Mouse (Mus musculus): ENCODE results near the gene Tspan17. TPM values are rescaled to one million over a fixed set of nuclear protein-coding genes. Genes with fewer than 3 reads are reported as not detected.

The Tspan17 gene
- total and polyA plus RNA-seq, 2 experiments from 2014 or later = 43.4 to 100 TPM

DNA sequence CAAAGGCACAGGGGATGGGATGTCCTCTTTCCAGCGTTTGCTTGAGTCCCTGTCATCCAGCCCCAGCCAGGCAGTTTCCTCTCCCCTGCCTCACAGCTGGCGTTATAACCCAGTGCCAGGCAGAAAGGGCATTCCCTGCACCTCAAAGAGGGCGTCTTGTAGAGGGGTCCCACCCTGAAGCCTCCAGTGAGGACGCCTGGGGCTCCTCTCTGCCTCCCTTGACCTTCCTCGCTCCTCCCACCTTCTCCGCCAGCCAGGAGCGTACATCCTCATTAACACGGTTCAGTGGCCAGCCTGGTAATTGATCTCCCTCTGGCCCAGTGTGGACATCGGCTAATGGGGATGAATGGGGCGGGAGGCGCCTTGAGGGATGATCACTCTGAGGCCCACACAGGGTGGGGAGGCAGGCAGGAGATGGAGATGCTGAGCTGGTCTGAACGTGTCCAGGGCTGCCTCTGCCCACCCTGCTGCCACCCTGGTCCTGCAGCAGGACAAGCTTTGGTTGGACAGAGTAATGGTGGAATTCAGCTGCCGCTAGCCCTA, 17.3 kb downstream of the Tspan17 start:
- Histone ChIP-seq H3K4me2 (ENCODE audit: low read depth, low read length, poor library complexity, severe bottlenecking) (no peak overlapping the region), H3K9me3 (ENCODE audit: low read length) (no peaks in the 10 kb centered on the region), H3K4me3 (ENCODE audit: low read depth, low read length) (no peak overlapping the region), H3K4me1 (ENCODE audit: insufficient read depth, low read length) (no peaks in the 10 kb centered on the region), H3K27me3 (ENCODE audit: insufficient read depth, low read length) (no peaks in the 10 kb centered on the region), H3K9ac (replicated peaks; ENCODE audit: low read length, poor library complexity, severe bottlenecking) (no peak overlapping the region), H3K27ac (ENCODE audit: low read depth, low read length) (no peak overlapping the region), H3K36me3 (ENCODE audit: insufficient read depth, low read length) (no peaks in the 10 kb centered on the region)
- 31% methylated on average over 13 of the region's 13 CpGs for WGBS
- DNase-seq (ENCODE audit: low spot score) (no peak), ATAC-seq (ENCODE audit: low FRiP score) (no peak)
- TF ChIP-seq CTCF (IDR thresholded peaks at IDR 0.05) = no peak

DNA sequence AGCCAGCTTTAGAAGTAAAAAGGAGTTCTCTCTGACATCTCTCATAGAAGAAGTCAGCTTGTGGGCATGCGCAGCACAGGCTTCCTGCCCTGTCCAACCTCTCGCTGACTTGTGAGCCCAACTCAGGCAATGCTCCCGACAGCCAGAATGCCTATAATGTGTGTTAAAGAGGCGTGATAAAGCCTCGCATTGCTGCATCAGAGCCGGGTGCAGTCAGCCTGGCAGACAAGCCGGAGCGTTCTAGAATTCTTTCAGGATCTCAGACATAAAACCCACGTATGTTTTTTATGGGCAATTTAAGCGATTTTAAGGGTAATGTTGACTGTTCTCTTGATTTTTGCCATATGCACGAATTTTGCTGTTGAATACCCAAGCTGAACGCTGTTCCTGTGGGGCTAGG, 18.9 kb downstream of the Tspan17 start:
- ATAC-seq (ENCODE audit: low FRiP score) (no peak), DNase-seq (ENCODE audit: low spot score) (no peak)
- WGBS = 70% methylated on average over 12 of the region's 12 CpGs

DNA sequence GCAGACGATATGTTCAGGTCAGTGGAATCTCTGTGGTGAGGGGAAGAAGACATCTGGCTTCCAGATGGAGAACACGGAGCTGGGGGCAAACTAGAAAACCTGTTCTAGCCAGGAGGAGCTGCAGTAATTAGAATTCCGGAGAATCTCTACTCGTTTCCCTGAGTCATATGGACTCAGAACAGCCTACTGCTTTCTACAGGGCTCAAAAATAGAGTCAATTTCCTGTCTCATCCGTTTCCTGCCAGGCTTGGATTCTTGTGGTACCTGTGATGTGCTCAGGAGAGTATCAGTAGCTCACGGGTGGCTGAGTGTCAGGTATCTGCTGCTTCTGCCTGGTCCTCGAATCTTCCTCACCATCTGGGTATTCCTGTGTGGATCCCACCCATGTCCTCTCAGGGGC, 22.3 kb downstream of the Tspan17 start:
- no peak overlapping the region for H3K9ac ChIP-seq (replicated peaks; ENCODE audit: low read length, poor library complexity, severe bottlenecking)
- H3K27ac ChIP-seq (ENCODE audit: low read depth, low read length) = no peak overlapping the region
- H3K4me3 ChIP-seq (ENCODE audit: low read depth, low read length) = no peak overlapping the region
- H3K4me2 ChIP-seq (ENCODE audit: low read depth, low read length, poor library complexity, severe bottlenecking) = no peak overlapping the region
- no peak for ATAC-seq (ENCODE audit: low FRiP score)
- no peaks in the 10 kb centered on the region for H3K36me3 ChIP-seq (ENCODE audit: insufficient read depth, low read length)
- H3K9me3 ChIP-seq (ENCODE audit: low read length) = no peaks in the 10 kb centered on the region
- DNase-seq (ENCODE audit: low spot score) = no peak
- no peaks in the 10 kb centered on the region for H3K4me1 ChIP-seq (ENCODE audit: insufficient read depth, low read length)
- WGBS = 70% methylated on average over 7 of the region's 7 CpGs
- TF ChIP-seq CTCF (IDR thresholded peaks at IDR 0.05) = no peak
- H3K27me3 ChIP-seq (ENCODE audit: insufficient read depth, low read length) = no peaks in the 10 kb centered on the region

More for the DNA sequence above, 18.9 kb downstream of the Tspan17 start:
- no peak overlapping the region for H3K27ac ChIP-seq (ENCODE audit: low read depth, low read length)
- TF ChIP-seq CTCF (IDR thresholded peaks at IDR 0.05) = no peak
- no peak overlapping the region for H3K4me2 ChIP-seq (ENCODE audit: low read depth, low read length, poor library complexity, severe bottlenecking)
- no peaks in the 10 kb centered on the region for H3K9me3 ChIP-seq (ENCODE audit: low read length)
- H3K4me3 ChIP-seq (ENCODE audit: low read depth, low read length) = no peak overlapping the region
- H3K4me1 ChIP-seq (ENCODE audit: insufficient read depth, low read length) = no peaks in the 10 kb centered on the region
- no peaks in the 10 kb centered on the region for H3K36me3 ChIP-seq (ENCODE audit: insufficient read depth, low read length)
- H3K9ac ChIP-seq (replicated peaks; ENCODE audit: low read length, poor library complexity, severe bottlenecking) = no peak overlapping the region
- H3K27me3 ChIP-seq (ENCODE audit: insufficient read depth, low read length) = no peaks in the 10 kb centered on the region

DNA sequence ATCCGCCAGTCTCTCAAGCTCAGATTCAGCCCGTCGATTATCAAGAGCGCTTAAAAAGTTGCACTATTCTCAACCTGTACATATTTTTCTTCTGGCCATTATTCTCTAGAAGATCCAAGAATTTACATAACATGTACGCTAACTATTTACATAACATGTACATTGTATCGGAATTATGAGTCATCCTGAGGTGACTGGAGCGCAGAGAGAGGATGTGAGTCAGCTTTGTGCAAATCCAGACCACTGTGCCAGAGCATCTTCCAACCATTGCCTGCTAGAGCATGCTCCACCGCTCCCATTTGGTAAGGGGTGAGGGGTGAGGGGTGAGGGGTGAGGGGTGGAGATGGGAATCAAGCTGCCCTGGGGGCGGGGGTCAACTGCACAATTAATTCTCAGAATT, 24.2 kb downstream of the Tspan17 start:
- H3K4me1 ChIP-seq (ENCODE audit: insufficient read depth, low read length) = no peaks in the 10 kb centered on the region
- no peak for TF ChIP-seq CTCF (IDR thresholded peaks at IDR 0.05)
- 88% methylated on average over 9 of the region's 9 CpGs for WGBS
- H3K27me3 ChIP-seq (ENCODE audit: insufficient read depth, low read length) = no peaks in the 10 kb centered on the region
- DNase-seq (ENCODE audit: low spot score) = no peak
- no peaks in the 10 kb centered on the region for H3K36me3 ChIP-seq (ENCODE audit: insufficient read depth, low read length)
- no peak overlapping the region for H3K27ac ChIP-seq (ENCODE audit: low read depth, low read length)
- H3K9ac ChIP-seq (replicated peaks; ENCODE audit: low read length, poor library complexity, severe bottlenecking) = no peak overlapping the region
- no peak for ATAC-seq (ENCODE audit: low FRiP score)
- no peak overlapping the region for H3K4me3 ChIP-seq (ENCODE audit: low read depth, low read length)
- no peak overlapping the region for H3K4me2 ChIP-seq (ENCODE audit: low read depth, low read length, poor library complexity, severe bottlenecking)
- H3K9me3 ChIP-seq (ENCODE audit: low read length) = no peaks in the 10 kb centered on the region

DNA sequence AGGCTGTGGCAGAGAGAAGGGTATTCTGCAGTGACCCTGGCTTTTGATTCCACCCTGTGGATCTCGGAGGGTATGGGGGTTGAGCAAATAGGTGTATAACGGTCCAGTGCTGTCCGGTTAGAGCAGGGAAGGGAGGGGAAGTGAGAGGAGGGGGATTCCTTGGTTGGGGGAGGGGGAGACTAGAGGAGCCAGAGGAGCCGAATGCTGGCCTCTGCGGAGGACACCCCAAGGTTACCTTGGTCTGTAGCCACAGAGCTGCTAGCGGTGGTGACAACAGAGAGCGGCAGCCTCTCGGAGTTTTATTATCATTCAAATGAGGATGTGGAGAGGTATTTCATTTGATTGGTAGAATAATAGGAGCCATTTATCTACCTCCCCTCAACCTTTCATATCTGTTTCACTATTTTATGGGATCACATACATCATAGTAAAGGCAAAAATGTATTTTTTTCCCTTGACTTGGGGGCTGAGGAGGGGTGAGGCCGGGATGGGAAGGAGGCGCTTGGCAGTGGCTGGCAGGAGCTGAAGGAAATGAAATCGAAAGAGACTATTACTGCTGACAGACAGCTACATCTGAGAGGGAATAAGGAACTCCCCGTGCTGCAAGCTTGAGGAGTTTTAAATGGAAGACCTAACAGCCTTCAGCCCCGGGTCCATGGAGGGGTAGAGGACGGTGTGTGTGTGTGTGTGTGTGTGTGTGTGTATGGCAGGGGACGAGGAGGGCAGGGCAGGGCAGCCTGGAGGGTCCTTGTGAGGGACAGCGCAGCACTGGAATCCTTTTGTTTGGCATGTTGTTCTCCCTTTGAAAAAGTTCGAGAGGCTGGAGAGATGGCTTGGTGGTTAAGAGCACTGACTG, 29.4 kb downstream of the Tspan17 start:
- DNase-seq (ENCODE audit: low spot score) (peak; percentile 41), ATAC-seq (ENCODE audit: low FRiP score) (peak; percentile 51; the same call in 1 of the 2 replicates)
- peak overlapping the region; percentile 22 for H3K4me2 ChIP-seq (ENCODE audit: low read depth, low read length, poor library complexity, severe bottlenecking)
- 13% methylated on average over 17 of the region's 17 CpGs for WGBS
- no peaks in the 10 kb centered on the region for H3K27me3 ChIP-seq (ENCODE audit: insufficient read depth, low read length)
- H3K9ac ChIP-seq (replicated peaks; ENCODE audit: low read length, poor library complexity, severe bottlenecking) = no peak overlapping the region
- no peaks in the 10 kb centered on the region for H3K9me3 ChIP-seq (ENCODE audit: low read length)
- no peak for TF ChIP-seq CTCF (IDR thresholded peaks at IDR 0.05)
- H3K27ac ChIP-seq (ENCODE audit: low read depth, low read length) = peak overlapping the region; percentile 47
- no peak overlapping the region for H3K4me3 ChIP-seq (ENCODE audit: low read depth, low read length)
- no peaks in the 10 kb centered on the region for H3K4me1 ChIP-seq (ENCODE audit: insufficient read depth, low read length)
- no peaks in the 10 kb centered on the region for H3K36me3 ChIP-seq (ENCODE audit: insufficient read depth, low read length)

DNA sequence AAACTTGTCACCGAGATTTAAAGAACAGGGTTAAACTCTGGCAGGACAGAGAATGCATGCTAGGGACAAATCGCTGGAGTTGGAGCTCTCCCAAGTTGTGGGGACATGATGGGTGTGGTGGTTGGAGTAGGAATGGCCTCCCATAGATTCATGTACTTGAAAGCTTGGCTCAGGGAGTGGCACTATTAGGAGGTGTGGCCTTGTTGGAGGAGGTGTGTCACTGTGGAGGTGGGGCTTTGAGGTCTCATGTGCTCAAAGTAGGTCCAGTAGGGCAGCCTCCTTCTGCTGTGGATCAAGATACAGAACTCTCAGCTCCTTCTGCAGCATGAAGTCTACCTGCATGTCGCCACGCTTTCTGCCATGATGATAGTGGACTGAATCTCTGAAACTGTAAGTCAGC, 31.9 kb downstream of the Tspan17 start:
- WGBS = 84% methylated on average over 4 of the region's 4 CpGs
- DNase-seq (ENCODE audit: low spot score) (no peak), ATAC-seq (ENCODE audit: low FRiP score) (no peak)
- Histone ChIP-seq H3K27ac (ENCODE audit: low read depth, low read length) (no peak overlapping the region), H3K27me3 (ENCODE audit: insufficient read depth, low read length) (no peaks in the 10 kb centered on the region), H3K4me3 (ENCODE audit: low read depth, low read length) (no peak overlapping the region), H3K9ac (replicated peaks; ENCODE audit: low read length, poor library complexity, severe bottlenecking) (no peak overlapping the region), H3K9me3 (ENCODE audit: low read length) (no peaks in the 10 kb centered on the region), H3K4me1 (ENCODE audit: insufficient read depth, low read length) (no peaks in the 10 kb centered on the region), H3K36me3 (ENCODE audit: insufficient read depth, low read length) (no peaks in the 10 kb centered on the region), H3K4me2 (ENCODE audit: low read depth, low read length, poor library complexity, severe bottlenecking) (no peak overlapping the region)
- TF ChIP-seq CTCF (IDR thresholded peaks at IDR 0.05) = no peak

Data from midbrain, postnatal 0 days (tissue).